Mouse (Mus musculus): ENCODE measurements around the gene Rad9a. TPM values are rescaled to one million over a fixed set of nuclear protein-coding genes. Genes with fewer than 3 reads are reported as not detected.

The Rad9a gene
- polyA plus RNA-seq, 1 experiment from 2014 or later = 34.0 TPM

GRCm38 (mm10) chr19:4152445-4153231 lies 48.8 kb downstream of the Rad9a start:
- WGBS = 91% methylated on average over 8 of the region's 8 CpGs
- Histone ChIP-seq H3K9me3 (no peaks in the 10 kb centered on the region), H3K4me1 (peaks cover 16% of the 10 kb centered on the region), H3K27me3 (replicated peaks) (no peaks in the 10 kb centered on the region), H3K4me3 (no peak overlapping the region), H3K36me3 (peaks cover 60% of the 10 kb centered on the region), H3K4me2 (replicated peaks) (no peak overlapping the region), H3K27ac (no peak overlapping the region), H3K9ac (no peak overlapping the region)
- no peak for ATAC-seq (ENCODE audit: low FRiP score, low read depth)

DNA sequence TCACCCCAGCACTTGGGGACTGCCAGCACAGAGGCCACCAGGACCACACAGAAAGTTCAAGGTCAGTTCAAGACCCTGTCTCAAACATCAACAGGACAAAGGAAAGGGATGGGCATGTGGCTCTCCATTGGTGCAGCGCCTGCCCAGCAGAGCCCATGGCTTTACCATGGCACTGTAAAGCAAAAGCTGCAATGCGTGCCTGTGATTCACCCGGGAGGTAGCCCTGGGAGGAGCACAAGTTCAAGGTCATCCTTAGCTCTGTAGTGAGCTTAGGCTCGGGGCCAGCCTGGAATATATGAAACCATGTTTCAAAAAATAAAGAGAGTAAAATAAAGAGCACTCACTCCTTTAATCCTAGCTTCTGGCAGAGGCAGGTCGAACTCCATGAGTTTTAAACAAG lies 49.6 kb downstream of the Rad9a start:
- peaks cover 53% of the 10 kb centered on the region for H3K36me3 ChIP-seq
- WGBS = 87% methylated on average over 5 of the region's 5 CpGs
- ATAC-seq (ENCODE audit: low FRiP score, low read depth) = no peak

DNA sequence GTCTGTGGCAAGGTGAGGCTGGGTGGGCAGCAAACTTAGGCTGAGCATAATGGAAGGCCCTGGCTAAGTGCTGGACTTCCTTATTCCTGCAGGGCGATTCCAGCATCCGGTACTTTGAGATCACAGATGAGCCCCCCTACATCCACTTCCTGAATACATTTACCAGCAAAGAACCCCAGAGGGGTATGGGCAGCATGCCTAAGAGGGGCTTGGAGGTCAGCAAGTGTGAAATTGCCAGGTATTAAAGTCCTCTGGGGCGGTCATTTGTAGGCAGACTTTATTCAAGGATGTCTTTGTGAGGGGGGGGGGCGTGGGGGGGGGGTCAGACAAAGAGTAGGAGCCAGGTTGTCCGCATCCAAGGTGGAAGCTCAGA lies 50.0 kb downstream of the Rad9a start:
- Histone ChIP-seq H3K4me1 (peaks cover 17% of the 10 kb centered on the region), H3K27me3 (replicated peaks) (no peaks in the 10 kb centered on the region), H3K9me3 (no peaks in the 10 kb centered on the region), H3K9ac (no peak overlapping the region), H3K36me3 (peaks cover 49% of the 10 kb centered on the region), H3K27ac (no peak overlapping the region), H3K4me3 (no peak overlapping the region), H3K4me2 (replicated peaks) (no peak overlapping the region)
- WGBS = 67% methylated on average over 5 of the region's 5 CpGs
- ATAC-seq (ENCODE audit: low FRiP score, low read depth) = no peak

More for the DNA sequence above, 49.6 kb downstream of the Rad9a start:
- Histone ChIP-seq H3K27me3 (replicated peaks) (no peaks in the 10 kb centered on the region), H3K4me3 (no peak overlapping the region), H3K4me1 (peaks cover 17% of the 10 kb centered on the region), H3K4me2 (replicated peaks) (no peak overlapping the region), H3K9ac (no peak overlapping the region), H3K27ac (no peak overlapping the region), H3K9me3 (no peaks in the 10 kb centered on the region)

- Histone ChIP-seq H3K27me3 (replicated peaks) (no peaks in the 10 kb centered on the region), H3K4me1 (peaks cover 17% of the 10 kb centered on the region), H3K4me2 (replicated peaks) (no peak overlapping the region), H3K27ac (no peak overlapping the region), H3K9ac (no peak overlapping the region), H3K36me3 (peaks cover 42% of the 10 kb centered on the region), H3K9me3 (no peaks in the 10 kb centered on the region), H3K4me3 (no peak overlapping the region)
- no peak for ATAC-seq (ENCODE audit: low FRiP score, low read depth)
- 91% methylated on average over 22 of the region's 22 CpGs for WGBS
These were observed 50.6 kb downstream of the Rad9a start for GRCm38 (mm10) chr19:4150567-4151487.

DNA sequence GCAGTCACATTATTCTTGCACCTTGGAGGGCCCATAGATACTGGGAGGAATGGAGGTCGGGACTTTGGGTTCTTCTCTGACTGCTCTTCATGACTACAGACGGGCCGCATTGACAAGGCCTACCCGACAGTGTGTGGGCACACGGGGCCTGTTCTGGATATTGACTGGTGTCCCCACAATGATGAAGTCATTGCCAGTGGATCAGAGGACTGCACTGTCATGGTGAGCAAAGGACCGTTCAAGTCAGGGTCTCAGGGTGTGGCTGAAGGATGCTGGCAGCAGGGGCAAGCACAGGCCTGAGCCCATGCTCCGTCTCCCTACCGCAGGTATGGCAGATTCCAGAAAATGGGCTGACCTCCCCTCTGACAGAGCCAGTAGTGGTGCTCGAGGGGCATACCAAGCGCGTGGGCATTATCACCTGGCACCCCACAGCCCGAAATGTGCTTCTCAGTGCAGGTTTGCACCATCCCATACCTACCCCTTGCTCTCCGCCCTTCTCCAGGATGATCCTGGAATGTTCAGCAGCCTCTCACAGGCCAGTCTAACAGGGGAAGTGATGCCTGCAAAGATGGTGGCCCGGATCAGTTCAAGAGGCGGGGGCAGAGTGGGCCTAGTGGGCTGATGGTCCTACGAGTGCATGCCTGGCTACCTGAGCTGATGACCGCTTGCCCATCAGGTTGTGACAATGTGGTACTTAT lies 51.5 kb downstream of the Rad9a start:
- WGBS = 93% methylated on average over 17 of the region's 17 CpGs
- Histone ChIP-seq H3K27ac (no peak overlapping the region), H3K4me3 (peak overlapping the region; percentile 78; the same call in 1 of the 2 replicates), H3K4me2 (replicated peaks) (peak overlapping the region; percentile 72), H3K9ac (no peak overlapping the region), H3K4me1 (peaks cover 17% of the 10 kb centered on the region), H3K27me3 (replicated peaks) (no peaks in the 10 kb centered on the region), H3K9me3 (no peaks in the 10 kb centered on the region), H3K36me3 (peaks cover 41% of the 10 kb centered on the region)
- no peak for ATAC-seq (ENCODE audit: low FRiP score, low read depth)

- Histone ChIP-seq H3K9ac (peak overlapping the region; percentile 83), H3K4me2 (replicated peaks) (peak overlapping the region; percentile 72), H3K27me3 (replicated peaks) (no peaks in the 10 kb centered on the region), H3K36me3 (peaks cover 41% of the 10 kb centered on the region), H3K4me3 (peak overlapping the region; percentile 78), H3K27ac (no peak overlapping the region), H3K9me3 (no peaks in the 10 kb centered on the region), H3K4me1 (peaks cover 17% of the 10 kb centered on the region)
- no peak for ATAC-seq (ENCODE audit: low FRiP score, low read depth)
- 89% methylated on average over 11 of the region's 11 CpGs for WGBS
These were observed 52.2 kb downstream of the Rad9a start for GRCm38 (mm10) chr19:4149283-4149682.

GRCm38 (mm10) chr19:4148819-4149218 lies 52.6 kb downstream of the Rad9a start:
- peak; percentile 33 for ATAC-seq (ENCODE audit: low FRiP score, low read depth)

GRCm38 (mm10) chr19:4148491-4148806 lies 53.0 kb downstream of the Rad9a start, which contains the start of gene Coro1b:
Coro1b (plus strand) TSS chr19:4148619.
- Histone ChIP-seq H3K9ac (peak within 1 kb of the TSS; percentile 83), H3K4me2 (replicated peaks) (peak within 1 kb of the TSS; percentile 72), H3K4me3 (peak within 1 kb of the TSS; percentile 78), H3K27me3 (replicated peaks) (no peaks in the 10 kb centered on the region), H3K4me1 (peaks cover 17% of the 10 kb centered on the region), H3K27ac (no peak within 1 kb of the TSS), H3K36me3 (peaks cover 35% of the 10 kb centered on the region), H3K9me3 (no peaks in the 10 kb centered on the region)
- WGBS = under 1% methylated on average over 33 of the region's 33 CpGs
- ATAC-seq (ENCODE audit: low FRiP score, low read depth) = peak; percentile 94

More at GRCm38 (mm10) chr19:4148819-4149218, 52.6 kb downstream of the Rad9a start:
- Histone ChIP-seq H3K4me2 (replicated peaks) (peak overlapping the region; percentile 72), H3K36me3 (peaks cover 39% of the 10 kb centered on the region), H3K4me3 (peak overlapping the region; percentile 78), H3K4me1 (peaks cover 17% of the 10 kb centered on the region), H3K27ac (no peak overlapping the region), H3K9ac (peak overlapping the region; percentile 83), H3K9me3 (no peaks in the 10 kb centered on the region), H3K27me3 (replicated peaks) (no peaks in the 10 kb centered on the region)
- 5% methylated on average over 8 of the region's 8 CpGs for WGBS

DNA sequence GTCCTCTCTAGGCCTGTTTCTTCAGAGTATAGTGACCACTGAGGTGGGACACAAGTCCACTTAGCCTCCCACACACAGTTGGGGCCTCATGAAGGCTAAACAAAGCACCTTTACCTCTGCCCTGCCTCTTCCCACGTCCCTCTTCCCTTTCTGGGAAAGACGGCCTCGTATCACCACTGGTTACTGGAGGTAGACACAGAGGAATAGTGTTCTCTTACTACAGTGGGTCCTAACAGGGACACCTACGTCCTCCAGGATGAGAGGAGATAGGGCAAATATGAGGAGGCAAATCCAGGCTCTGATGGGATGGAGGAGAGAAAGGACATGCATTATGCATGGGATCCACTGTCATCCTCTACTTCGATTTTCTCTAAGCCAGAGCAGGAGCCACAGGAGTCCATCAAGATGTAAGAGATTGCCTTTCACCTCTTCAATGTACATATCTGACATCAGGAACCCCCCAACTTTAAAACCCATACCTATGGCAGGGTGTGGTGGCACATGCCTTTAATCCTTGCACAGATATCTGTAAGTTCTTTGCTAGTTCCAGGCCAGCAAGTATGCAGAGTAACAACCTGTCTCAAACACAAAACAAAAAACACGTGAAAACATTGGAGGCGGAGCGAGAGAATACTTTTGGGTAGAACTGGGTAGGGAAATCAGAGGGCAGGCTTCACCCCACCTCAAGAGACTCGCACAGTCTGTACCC lies 53.5 kb downstream of the Rad9a start:
- WGBS = 37% methylated on average over 9 of the region's 9 CpGs

GRCm38 (mm10) chr19:4147022-4147405 lies 54.4 kb downstream of the Rad9a start:
- H3K27ac ChIP-seq = no peak overlapping the region
- H3K4me2 ChIP-seq (replicated peaks) = no peak overlapping the region
- 61% methylated on average over 3 of the region's 3 CpGs for WGBS
- H3K36me3 ChIP-seq = peaks cover 22% of the 10 kb centered on the region
- H3K4me1 ChIP-seq = peaks cover 17% of the 10 kb centered on the region
- no peak overlapping the region for H3K4me3 ChIP-seq
- no peaks in the 10 kb centered on the region for H3K27me3 ChIP-seq (replicated peaks)
- H3K9ac ChIP-seq = no peak overlapping the region
- no peak for ATAC-seq (ENCODE audit: low FRiP score, low read depth)
- no peaks in the 10 kb centered on the region for H3K9me3 ChIP-seq

More for the DNA sequence above, 53.5 kb downstream of the Rad9a start:
- Histone ChIP-seq H3K27ac (no peak overlapping the region), H3K36me3 (peaks cover 31% of the 10 kb centered on the region), H3K4me2 (replicated peaks) (peak overlapping the region; percentile 72), H3K4me3 (peak overlapping the region; percentile 78), H3K27me3 (replicated peaks) (no peaks in the 10 kb centered on the region), H3K4me1 (peaks cover 17% of the 10 kb centered on the region), H3K9ac (no peak overlapping the region), H3K9me3 (no peaks in the 10 kb centered on the region)
- ATAC-seq (ENCODE audit: low FRiP score, low read depth) = peak; percentile 8; the same call in 1 of the 2 replicates

DNA sequence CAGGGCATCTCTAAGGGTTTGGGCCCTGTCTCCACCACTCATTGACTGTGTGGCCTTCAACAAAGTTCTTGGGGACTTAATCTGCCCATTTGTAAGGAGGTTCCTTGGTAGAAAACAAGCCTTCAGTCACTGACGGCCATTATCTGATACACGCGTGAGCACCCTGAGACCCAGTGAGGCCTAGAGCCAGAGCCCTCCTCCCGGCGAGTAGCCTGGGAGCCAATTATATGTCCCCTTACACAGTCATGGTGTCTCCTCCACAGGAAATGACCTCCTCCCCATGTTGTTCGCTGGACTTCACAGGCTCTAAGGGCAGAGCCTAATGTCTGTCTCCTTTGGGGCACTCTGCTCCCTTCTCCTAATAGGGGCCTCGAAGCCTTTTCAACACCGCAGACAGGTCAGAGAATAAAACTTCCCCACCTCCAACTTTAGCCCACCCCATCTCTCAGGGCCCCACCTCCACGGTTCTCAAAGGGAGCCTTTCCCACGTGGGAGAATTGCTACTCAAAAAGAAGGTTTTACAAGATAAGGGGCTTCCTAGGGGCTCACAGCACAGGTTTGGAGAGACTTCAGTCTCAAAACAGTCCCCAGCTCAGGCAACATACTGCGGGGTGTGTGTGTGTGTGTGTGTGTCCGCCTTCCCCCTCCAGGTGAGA lies 55.0 kb downstream of the Rad9a start:
- no peak overlapping the region for H3K9ac ChIP-seq
- H3K36me3 ChIP-seq = peaks cover 16% of the 10 kb centered on the region
- H3K4me3 ChIP-seq = no peak overlapping the region
- no peak overlapping the region for H3K4me2 ChIP-seq (replicated peaks)
- no peak overlapping the region for H3K27ac ChIP-seq
- H3K4me1 ChIP-seq = peaks cover 17% of the 10 kb centered on the region
- H3K9me3 ChIP-seq = no peaks in the 10 kb centered on the region
- ATAC-seq (ENCODE audit: low FRiP score, low read depth) = no peak
- 65% methylated on average over 12 of the region's 12 CpGs for WGBS
- H3K27me3 ChIP-seq (replicated peaks) = no peaks in the 10 kb centered on the region
